Mouse (Mus musculus) heart, adult 2 months (tissue): ENCODE measurements around the gene Gatad1.

ENCODE experiments used
- CTCF ChIP-seq: fragments of 200-600 bp; IDR thresholded peaks from 2 replicates; pipeline ENCODE4 v1.8.1; 2022; ENCODE audit warnings: antibody characterized with exemption, mild to moderate bottlenecking, moderate library complexity
- EP300 ChIP-seq: fragments of 200-500 bp; IDR thresholded peaks from 2 replicates; pipeline ENCODE4 v1.6.1; 2011; ENCODE audit warnings: low read depth, low read length, control low read depth; ENCODE audit not compliant: insufficient read depth
- POLR2A ChIP-seq: fragments of 200-500 bp; IDR thresholded peaks from 2 replicates; pipeline ENCODE4 v1.6.1; 2011; ENCODE audit warnings: mild to moderate bottlenecking, low read depth, low read length, control low read depth; ENCODE audit not compliant: insufficient read depth

GRCm38 (mm10) chr5:3631512-3632271 lies 25.3 kb downstream of the Gatad1 start:
- TF ChIP-seq POLR2A (no peak), CTCF (no peak), EP300 (no peak)
